Mouse (Mus musculus) effector memory CD4-positive, alpha-beta T cell, adult 5 months (primary cell): Measurements from ENCODE around the gene Tbpl1. TPM values are rescaled to one million over a fixed set of nuclear protein-coding genes. Genes with fewer than 3 reads are reported as not detected.

Source experiments
- polyA plus RNA-seq: library from polyadenylated mRNA; unstranded; fragments of 100-300 nt; shearing (Covaris generic); gene quantifications from one replicate; pipeline ENCODE4 v1.2.1, GENCODE M21; 2017

Gene Tbpl1
- polyA plus RNA-seq = 73.1 TPM

GRCm38 (mm10) chr10:22731272-22732093 is at the start of gene Tbpl1:
Tbpl1 (minus strand) TSS chr10:22731938.

Other genes with a start within 250 kb of the Tbpl1 start
- not detected for gene Slc2a12, start 86.9 kb downstream of the Tbpl1 start, polyA plus RNA-seq
- gene Tcf21, start 88.2 kb upstream of the Tbpl1 start, polyA plus RNA-seq = not detected